Mouse (Mus musculus): ENCODE measurements around the gene Tenm4. TPM values are rescaled to one million over a fixed set of nuclear protein-coding genes. Genes with fewer than 3 reads are reported as not detected.

The Tenm4 gene
- polyA plus RNA-seq, 1 experiment from 2014 or later: 38.0 TPM

DNA sequence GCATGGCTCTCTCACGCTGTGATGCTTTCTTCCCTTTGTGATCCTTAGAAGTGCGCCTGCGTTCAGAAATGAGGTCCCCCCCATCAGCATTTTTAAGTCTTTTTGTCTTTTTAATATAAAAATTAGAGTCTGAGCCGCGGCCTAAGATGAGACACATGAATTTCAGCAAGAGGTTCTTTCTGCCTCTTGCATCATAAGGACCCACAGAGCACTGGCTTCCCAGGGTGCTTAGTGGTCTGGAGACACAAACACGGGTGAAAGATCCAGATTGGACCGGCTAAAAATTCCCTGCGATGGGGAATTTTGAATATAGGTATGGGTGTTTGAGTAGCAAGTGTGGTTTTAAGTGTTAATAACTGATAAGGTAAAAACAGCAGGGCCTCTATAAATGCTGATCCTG is 5.7 kb downstream of the Tenm4 start:
- H3K4me1 ChIP-seq (ENCODE audit: control insufficient read depth, insufficient read depth, low read length): no peaks in the 10 kb centered on the region
- no peak overlapping the region for H3K27ac ChIP-seq (replicated peaks; ENCODE audit: low read depth, low read length)
- H3K4me3 ChIP-seq (replicated peaks; ENCODE audit: low read depth, low read length): no peak overlapping the region
- no peak overlapping the region for H3K4me2 ChIP-seq (ENCODE audit: low read length)
- no peak overlapping the region for H3K9ac ChIP-seq (replicated peaks; ENCODE audit: low read length)
- ATAC-seq (ENCODE audit: low FRiP score, low TSS enrichment) (no peak), DNase-seq (peak; percentile 8)
- H3K27me3 ChIP-seq (ENCODE audit: control insufficient read depth, insufficient read depth, low read length): peaks cover 3% of the 10 kb centered on the region; the same call in 1 of the 2 replicates
- no peaks in the 10 kb centered on the region for H3K9me3 ChIP-seq (ENCODE audit: control insufficient read depth, low read length)
- H3K36me3 ChIP-seq (ENCODE audit: control insufficient read depth, insufficient read depth, low read length): no peaks in the 10 kb centered on the region
- 64% methylated on average over 8 of the region's 8 CpGs for WGBS

DNA sequence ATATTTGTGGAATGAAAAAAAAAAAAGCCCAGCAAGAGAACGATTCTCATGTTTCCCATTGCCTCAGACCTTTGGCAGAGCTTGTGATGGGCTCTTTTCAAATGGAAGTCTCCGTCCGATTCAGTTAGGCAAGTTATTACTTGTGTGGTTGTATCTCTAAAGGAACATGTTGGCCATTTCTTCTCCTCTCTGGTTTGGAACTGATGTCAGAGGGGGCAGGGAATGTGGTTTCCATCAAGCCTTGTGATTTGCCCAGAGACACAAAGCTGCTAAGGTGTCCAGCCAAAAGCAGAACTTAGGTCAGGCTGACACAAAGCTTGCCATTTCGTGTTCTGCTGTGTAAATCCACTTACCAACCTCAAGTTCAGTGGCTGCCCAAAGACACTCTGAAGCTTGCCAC is 10.7 kb downstream of the Tenm4 start:
- H3K4me2 ChIP-seq (ENCODE audit: low read length): no peak overlapping the region
- no peak overlapping the region for H3K4me3 ChIP-seq (replicated peaks; ENCODE audit: low read depth, low read length)
- 92% methylated on average over 4 of the region's 4 CpGs for WGBS
- DNase-seq (no peak), ATAC-seq (ENCODE audit: low FRiP score, low TSS enrichment) (no peak)
- no peak overlapping the region for H3K9ac ChIP-seq (replicated peaks; ENCODE audit: low read length)
- H3K9me3 ChIP-seq (ENCODE audit: control insufficient read depth, low read length): no peaks in the 10 kb centered on the region
- H3K36me3 ChIP-seq (ENCODE audit: control insufficient read depth, insufficient read depth, low read length): no peaks in the 10 kb centered on the region
- H3K27ac ChIP-seq (replicated peaks; ENCODE audit: low read depth, low read length): no peak overlapping the region
- no peaks in the 10 kb centered on the region for H3K27me3 ChIP-seq (ENCODE audit: control insufficient read depth, insufficient read depth, low read length)
- H3K4me1 ChIP-seq (ENCODE audit: control insufficient read depth, insufficient read depth, low read length): no peaks in the 10 kb centered on the region

DNA sequence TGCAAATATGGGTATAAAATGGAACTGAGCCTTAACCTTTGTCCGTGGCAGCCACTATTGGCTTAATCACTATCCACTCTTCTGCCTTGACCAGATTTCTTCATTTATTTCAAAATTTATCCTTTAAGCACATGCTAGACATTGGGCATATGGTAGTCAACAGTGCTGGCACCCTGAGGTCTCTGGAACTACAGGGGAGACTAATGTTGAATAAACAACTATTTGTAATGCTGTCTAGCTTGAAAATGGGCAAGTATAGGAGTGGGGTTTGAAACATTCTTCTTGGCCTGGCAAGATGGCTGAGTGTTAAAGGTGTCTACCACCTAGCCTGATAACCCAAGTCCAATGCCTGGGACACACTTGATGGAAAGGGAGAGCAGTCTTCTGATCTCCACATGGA is 12.1 kb downstream of the Tenm4 start:
- no peak overlapping the region for H3K4me2 ChIP-seq (ENCODE audit: low read length)
- no peak overlapping the region for H3K9ac ChIP-seq (replicated peaks; ENCODE audit: low read length)
- H3K36me3 ChIP-seq (ENCODE audit: control insufficient read depth, insufficient read depth, low read length): no peaks in the 10 kb centered on the region
- no peak overlapping the region for H3K4me3 ChIP-seq (replicated peaks; ENCODE audit: low read depth, low read length)
- no peaks in the 10 kb centered on the region for H3K27me3 ChIP-seq (ENCODE audit: control insufficient read depth, insufficient read depth, low read length)
- H3K9me3 ChIP-seq (ENCODE audit: control insufficient read depth, low read length): no peaks in the 10 kb centered on the region
- 68% methylated on average over 1 of the region's 1 CpGs for WGBS
- H3K4me1 ChIP-seq (ENCODE audit: control insufficient read depth, insufficient read depth, low read length): no peaks in the 10 kb centered on the region
- H3K27ac ChIP-seq (replicated peaks; ENCODE audit: low read depth, low read length): no peak overlapping the region
- DNase-seq (no peak), ATAC-seq (ENCODE audit: low FRiP score, low TSS enrichment) (no peak)

DNA sequence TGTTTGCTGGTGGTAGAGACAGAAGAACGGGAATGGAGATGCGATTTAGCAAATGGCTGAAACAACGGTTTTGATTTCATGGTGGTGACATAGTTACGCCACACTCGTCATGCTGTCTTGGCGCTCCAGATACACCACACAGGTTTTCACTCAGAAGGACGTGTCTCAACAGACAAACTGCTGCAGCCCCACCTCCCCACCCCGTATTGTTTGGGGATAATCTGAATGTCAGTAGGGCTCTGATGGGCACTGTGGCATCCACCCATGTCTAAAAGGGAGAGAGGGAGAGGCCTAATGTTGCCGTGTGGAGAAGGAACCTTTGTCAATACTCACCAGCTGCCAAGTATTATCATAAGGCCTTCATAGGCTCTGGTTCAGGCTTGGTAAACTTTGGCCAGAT is 14.4 kb downstream of the Tenm4 start:
- Histone ChIP-seq H3K4me1 (ENCODE audit: control insufficient read depth, insufficient read depth, low read length) (no peaks in the 10 kb centered on the region), H3K4me3 (replicated peaks; ENCODE audit: low read depth, low read length) (no peak overlapping the region), H3K27me3 (ENCODE audit: control insufficient read depth, insufficient read depth, low read length) (no peaks in the 10 kb centered on the region), H3K36me3 (ENCODE audit: control insufficient read depth, insufficient read depth, low read length) (no peaks in the 10 kb centered on the region), H3K4me2 (ENCODE audit: low read length) (no peak overlapping the region), H3K9ac (replicated peaks; ENCODE audit: low read length) (no peak overlapping the region), H3K9me3 (ENCODE audit: control insufficient read depth, low read length) (no peaks in the 10 kb centered on the region), H3K27ac (replicated peaks; ENCODE audit: low read depth, low read length) (no peak overlapping the region)
- no peak for DNase-seq
- no peak for ATAC-seq (ENCODE audit: low FRiP score, low TSS enrichment)
- 55% methylated on average over 9 of the region's 9 CpGs for WGBS

DNA sequence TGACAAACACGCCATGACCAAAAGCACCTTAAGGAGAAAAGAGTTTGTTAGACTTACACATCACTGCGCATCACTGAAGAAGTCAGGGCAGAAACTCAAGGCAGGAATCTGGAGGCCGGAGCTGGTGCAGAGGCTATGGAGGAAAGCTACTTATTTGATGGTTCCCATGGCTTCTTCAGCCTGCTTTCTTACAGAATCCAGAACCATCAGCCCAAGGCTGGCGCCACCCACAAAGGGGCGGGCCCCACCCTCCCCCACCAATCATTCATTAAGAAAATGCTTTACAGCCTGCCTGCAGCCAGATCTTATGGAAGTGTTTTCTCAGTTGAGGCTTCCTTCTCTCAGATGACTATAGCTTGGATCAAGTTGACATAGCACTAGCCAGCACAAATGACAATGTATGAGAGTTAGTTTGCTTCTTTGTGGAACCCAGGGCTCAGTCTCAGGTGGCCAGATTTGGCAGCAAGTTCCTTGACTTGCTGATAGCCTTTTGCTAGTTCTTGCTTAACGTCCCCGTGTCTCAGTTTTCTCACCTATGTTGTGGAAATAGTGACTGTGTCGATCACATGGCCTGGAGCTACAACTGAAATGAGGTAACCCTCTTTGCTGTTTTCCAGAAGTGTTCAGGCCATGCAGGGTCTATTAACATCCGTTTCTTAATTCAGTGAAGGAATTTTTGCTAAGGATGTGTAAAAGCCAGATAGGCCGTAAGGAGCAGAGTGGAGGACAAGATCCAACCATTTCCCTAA is 32.9 kb downstream of the Tenm4 start:
- Histone ChIP-seq H3K9ac (replicated peaks; ENCODE audit: low read length) (no peak overlapping the region), H3K27ac (replicated peaks; ENCODE audit: low read depth, low read length) (no peak overlapping the region), H3K4me3 (replicated peaks; ENCODE audit: low read depth, low read length) (no peak overlapping the region), H3K9me3 (ENCODE audit: control insufficient read depth, low read length) (no peaks in the 10 kb centered on the region), H3K4me2 (ENCODE audit: low read length) (no peak overlapping the region), H3K27me3 (ENCODE audit: control insufficient read depth, insufficient read depth, low read length) (peaks cover 10% of the 10 kb centered on the region; the same call in 1 of the 2 replicates), H3K36me3 (ENCODE audit: control insufficient read depth, insufficient read depth, low read length) (no peaks in the 10 kb centered on the region), H3K4me1 (ENCODE audit: control insufficient read depth, insufficient read depth, low read length) (no peaks in the 10 kb centered on the region)
- no peak for DNase-seq
- 79% methylated on average over 10 of the region's 10 CpGs for WGBS
- ATAC-seq (ENCODE audit: low FRiP score, low TSS enrichment): no peak

DNA sequence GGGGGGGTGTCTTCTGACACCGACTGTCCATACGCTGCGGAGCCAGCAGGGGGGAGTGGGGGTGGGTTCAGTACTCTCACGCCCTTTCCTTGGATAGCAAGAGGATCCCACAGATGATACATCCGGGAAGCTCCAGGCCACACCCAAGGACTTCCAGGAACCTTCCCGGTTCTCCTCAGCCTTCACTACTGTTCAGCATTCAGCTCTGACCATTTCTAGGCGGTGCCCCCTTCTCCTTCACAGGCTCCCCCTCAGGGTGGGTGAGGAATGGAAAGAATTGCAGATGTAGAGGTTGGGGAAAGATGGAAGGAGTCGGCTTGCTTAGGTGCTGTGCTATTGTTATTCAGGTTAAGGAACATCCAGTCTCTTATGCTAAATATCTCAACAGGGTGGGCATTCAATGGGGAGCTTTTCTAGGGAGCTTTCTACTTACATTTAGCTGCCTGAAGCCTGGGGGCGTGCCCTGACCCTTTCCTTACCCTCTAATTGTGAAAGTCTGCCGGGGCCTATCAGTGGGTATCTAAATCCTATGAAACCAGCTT is 33.8 kb downstream of the Tenm4 start:
- Histone ChIP-seq H3K27ac (replicated peaks; ENCODE audit: low read depth, low read length) (no peak overlapping the region), H3K9me3 (ENCODE audit: control insufficient read depth, low read length) (no peaks in the 10 kb centered on the region), H3K4me1 (ENCODE audit: control insufficient read depth, insufficient read depth, low read length) (peaks cover 7% of the 10 kb centered on the region; the same call in 1 of the 2 replicates), H3K4me3 (replicated peaks; ENCODE audit: low read depth, low read length) (no peak overlapping the region), H3K9ac (replicated peaks; ENCODE audit: low read length) (no peak overlapping the region), H3K36me3 (ENCODE audit: control insufficient read depth, insufficient read depth, low read length) (no peaks in the 10 kb centered on the region), H3K4me2 (ENCODE audit: low read length) (no peak overlapping the region), H3K27me3 (ENCODE audit: control insufficient read depth, insufficient read depth, low read length) (peaks cover 10% of the 10 kb centered on the region; the same call in 1 of the 2 replicates)
- DNase-seq (no peak), ATAC-seq (ENCODE audit: low FRiP score, low TSS enrichment) (no peak)
- WGBS: 17% methylated on average over 10 of the region's 10 CpGs

DNA sequence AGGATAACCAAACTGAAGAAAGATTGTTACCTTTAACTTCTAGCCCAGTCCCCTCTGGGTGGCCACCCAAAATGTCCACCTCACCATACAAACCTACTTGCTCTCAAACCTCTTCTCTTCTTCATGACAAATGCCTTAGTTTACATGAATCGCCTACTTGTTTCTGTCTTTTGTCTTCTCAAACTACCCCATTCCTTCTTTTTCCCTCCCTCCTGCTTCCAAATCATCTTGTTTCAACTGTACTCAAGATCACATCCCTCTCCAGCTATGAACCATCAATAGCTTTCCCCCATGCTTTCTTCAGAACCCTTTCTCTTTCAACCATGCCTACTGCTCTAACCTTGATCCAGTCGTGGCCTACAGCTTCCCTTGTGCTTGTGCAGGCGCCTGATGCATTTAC is 36.0 kb downstream of the Tenm4 start:
- Histone ChIP-seq H3K4me3 (replicated peaks; ENCODE audit: low read depth, low read length) (no peak overlapping the region), H3K27ac (replicated peaks; ENCODE audit: low read depth, low read length) (no peak overlapping the region), H3K9me3 (ENCODE audit: control insufficient read depth, low read length) (no peaks in the 10 kb centered on the region), H3K27me3 (ENCODE audit: control insufficient read depth, insufficient read depth, low read length) (peaks cover 10% of the 10 kb centered on the region; the same call in 1 of the 2 replicates), H3K4me1 (ENCODE audit: control insufficient read depth, insufficient read depth, low read length) (peaks cover 15% of the 10 kb centered on the region), H3K9ac (replicated peaks; ENCODE audit: low read length) (no peak overlapping the region), H3K36me3 (ENCODE audit: control insufficient read depth, insufficient read depth, low read length) (no peaks in the 10 kb centered on the region), H3K4me2 (ENCODE audit: low read length) (no peak overlapping the region)
- DNase-seq: no peak
- ATAC-seq (ENCODE audit: low FRiP score, low TSS enrichment): no peak
- WGBS: 75% methylated on average over 3 of the region's 3 CpGs

DNA sequence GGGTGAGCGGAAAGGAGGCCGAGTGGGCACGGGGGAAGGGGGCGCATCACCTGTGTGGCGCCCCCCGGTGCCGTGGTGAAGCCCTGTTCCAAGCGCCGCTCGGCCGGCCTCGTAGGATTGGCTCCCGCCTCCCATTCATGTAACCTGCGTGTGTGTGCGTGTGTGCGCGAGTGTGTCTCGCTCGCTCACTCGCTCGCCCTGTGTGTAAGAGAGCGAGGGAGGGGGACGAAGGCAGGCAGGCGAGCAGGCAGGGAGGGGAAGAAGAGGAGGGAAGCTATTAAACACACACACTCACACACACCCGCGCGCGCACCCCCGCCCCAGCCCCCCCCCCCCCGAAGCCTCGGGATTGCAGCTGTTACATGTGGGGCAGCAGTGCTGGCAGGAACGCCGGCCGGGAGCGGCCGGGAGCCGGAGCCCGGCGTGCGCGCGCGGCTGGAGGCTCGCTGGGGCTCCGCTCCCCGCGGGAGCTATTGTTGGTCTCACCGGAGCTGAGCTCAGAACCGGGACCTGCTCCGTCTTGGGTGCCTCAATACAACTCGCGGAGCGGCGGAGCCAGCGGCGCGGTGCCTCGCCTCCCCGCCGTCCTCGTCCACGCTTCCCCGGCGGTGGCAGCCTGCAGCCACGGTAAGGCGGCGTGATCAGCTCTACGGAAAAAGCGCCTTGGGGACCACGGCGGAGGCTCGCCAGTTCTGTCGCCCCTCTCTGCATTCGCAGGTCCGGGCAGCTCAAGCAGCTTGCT is 38.9 kb downstream of the Tenm4 start:
- H3K36me3 ChIP-seq (ENCODE audit: control insufficient read depth, insufficient read depth, low read length): no peaks in the 10 kb centered on the region
- peak overlapping the region; percentile 96 for H3K27ac ChIP-seq (replicated peaks; ENCODE audit: low read depth, low read length)
- DNase-seq (peak; percentile 87), ATAC-seq (ENCODE audit: low FRiP score, low TSS enrichment) (peak; percentile 69)
- under 1% methylated on average over 62 of the region's 75 CpGs for WGBS
- no peaks in the 10 kb centered on the region for H3K9me3 ChIP-seq (ENCODE audit: control insufficient read depth, low read length)
- peaks cover 10% of the 10 kb centered on the region; the same call in 1 of the 2 replicates for H3K27me3 ChIP-seq (ENCODE audit: control insufficient read depth, insufficient read depth, low read length)
- H3K4me2 ChIP-seq (ENCODE audit: low read length): peak overlapping the region; percentile 98
- H3K9ac ChIP-seq (replicated peaks; ENCODE audit: low read length): peak overlapping the region; percentile 91
- H3K4me1 ChIP-seq (ENCODE audit: control insufficient read depth, insufficient read depth, low read length): peaks cover 19% of the 10 kb centered on the region
- H3K4me3 ChIP-seq (replicated peaks; ENCODE audit: low read depth, low read length): peak overlapping the region; percentile 79
